Mouse (Mus musculus) Muller cell, postnatal 12 days (primary cell): Measurements from ENCODE around the gene Tbc1d30.
A peak's percentile ranks its signal among the peaks of the same experiment; 100 is the strongest.

Source experiments
- DNase-seq: peaks from one replicate; pipeline ENCODE4 v3.0.0-alpha.2; 2015; ENCODE audit errors: inconsistent ontology term

Gene Tbc1d30

GRCm38 (mm10) chr10:121314186-121314585 is 36.9 kb downstream of the Tbc1d30 start:
- DNase-seq: peak; percentile 89

- no peak for DNase-seq
Measured at GRCm38 (mm10) chr10:121313049-121313448, 38.0 kb downstream of the Tbc1d30 start.

GRCm38 (mm10) chr10:121310511-121311221 is 40.4 kb downstream of the Tbc1d30 start:
- DNase-seq: peak; percentile 78

- no peak for DNase-seq
Measured at GRCm38 (mm10) chr10:121309801-121310510, 41.1 kb downstream of the Tbc1d30 start.

- peak; percentile 75 for DNase-seq
Measured at GRCm38 (mm10) chr10:121309123-121309655, 41.9 kb downstream of the Tbc1d30 start.

- DNase-seq: no peak
Measured at GRCm38 (mm10) chr10:121305441-121305840, 45.6 kb downstream of the Tbc1d30 start.

- DNase-seq: no peak
Measured at GRCm38 (mm10) chr10:121303559-121303958, 47.5 kb downstream of the Tbc1d30 start.

- DNase-seq: no peak
Measured at GRCm38 (mm10) chr10:121301868-121302267, 49.2 kb downstream of the Tbc1d30 start.

- DNase-seq: no peak
Measured at GRCm38 (mm10) chr10:121300659-121301058, 50.4 kb downstream of the Tbc1d30 start.

GRCm38 (mm10) chr10:121297054-121297701 is 53.9 kb downstream of the Tbc1d30 start:
- peak; percentile 34 for DNase-seq

GRCm38 (mm10) chr10:121294471-121294870 is 56.6 kb downstream of the Tbc1d30 start:
- DNase-seq: no peak

GRCm38 (mm10) chr10:121293829-121294228 is 57.2 kb downstream of the Tbc1d30 start:
- no peak for DNase-seq

GRCm38 (mm10) chr10:121291272-121291917 is 59.7 kb downstream of the Tbc1d30 start:
- no peak for DNase-seq

GRCm38 (mm10) chr10:121290682-121291078 is 60.4 kb downstream of the Tbc1d30 start:
- DNase-seq: no peak

GRCm38 (mm10) chr10:121289970-121290681 is 61.0 kb downstream of the Tbc1d30 start:
- no peak for DNase-seq

- DNase-seq: no peak
Measured at GRCm38 (mm10) chr10:121282926-121283325, 68.2 kb downstream of the Tbc1d30 start.

- no peak for DNase-seq
Measured at GRCm38 (mm10) chr10:121282436-121282835, 68.6 kb downstream of the Tbc1d30 start.

- DNase-seq: no peak
Measured at GRCm38 (mm10) chr10:121280943-121281342, 70.1 kb downstream of the Tbc1d30 start.

GRCm38 (mm10) chr10:121277022-121277471 is 74.0 kb downstream of the Tbc1d30 start:
- DNase-seq: no peak

- DNase-seq: no peak
Measured at GRCm38 (mm10) chr10:121274964-121275363, 76.1 kb downstream of the Tbc1d30 start.

- DNase-seq: no peak
Measured at GRCm38 (mm10) chr10:121271002-121271401, 80.1 kb downstream of the Tbc1d30 start.
